Mouse (Mus musculus): ENCODE results near the gene Chkb.
"Not testable (repeated sequence)": the region's sequence is repeated elsewhere in the genome, so short reads cannot be mapped to it uniquely, and the experiment has no call there.

Gene Chkb

DNA sequence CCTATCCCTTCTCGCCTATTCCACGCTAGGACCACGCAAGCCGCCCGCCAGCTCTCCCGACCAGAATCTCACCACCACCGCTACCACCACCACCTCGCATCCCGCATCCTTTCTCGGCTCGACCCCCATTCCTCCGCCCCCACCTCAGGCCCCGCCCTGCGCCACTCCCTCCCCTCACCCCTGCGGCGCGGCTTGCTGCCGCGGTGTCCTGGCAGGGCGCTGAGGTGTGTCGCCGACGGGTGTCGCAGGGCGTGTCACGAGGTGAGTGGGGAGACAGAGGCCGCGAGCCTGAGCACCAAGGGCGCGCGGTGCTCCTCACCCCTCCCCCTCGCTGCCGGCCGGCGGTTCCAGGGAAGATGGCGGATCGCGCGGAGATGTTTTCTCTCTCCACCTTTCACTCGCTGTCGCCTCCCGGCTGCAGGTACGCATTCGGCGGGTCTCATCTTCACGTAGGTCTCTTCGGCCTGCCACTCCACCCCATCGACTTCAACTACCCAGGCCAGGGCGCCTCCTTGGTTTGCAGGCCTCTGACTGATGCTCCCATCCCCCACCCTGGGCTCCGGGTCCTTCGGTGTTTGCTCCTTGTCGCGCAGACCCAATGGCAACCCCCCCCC is 24.3 kb upstream of the Chkb start, which contains the start of gene Mapk8ip2:
Mapk8ip2 (plus strand) TSS at position 49 of the 614 bp plus-strand sequence.
- in situ Hi-C loops (cut with MboI, MseI) = no loop called here

DNA sequence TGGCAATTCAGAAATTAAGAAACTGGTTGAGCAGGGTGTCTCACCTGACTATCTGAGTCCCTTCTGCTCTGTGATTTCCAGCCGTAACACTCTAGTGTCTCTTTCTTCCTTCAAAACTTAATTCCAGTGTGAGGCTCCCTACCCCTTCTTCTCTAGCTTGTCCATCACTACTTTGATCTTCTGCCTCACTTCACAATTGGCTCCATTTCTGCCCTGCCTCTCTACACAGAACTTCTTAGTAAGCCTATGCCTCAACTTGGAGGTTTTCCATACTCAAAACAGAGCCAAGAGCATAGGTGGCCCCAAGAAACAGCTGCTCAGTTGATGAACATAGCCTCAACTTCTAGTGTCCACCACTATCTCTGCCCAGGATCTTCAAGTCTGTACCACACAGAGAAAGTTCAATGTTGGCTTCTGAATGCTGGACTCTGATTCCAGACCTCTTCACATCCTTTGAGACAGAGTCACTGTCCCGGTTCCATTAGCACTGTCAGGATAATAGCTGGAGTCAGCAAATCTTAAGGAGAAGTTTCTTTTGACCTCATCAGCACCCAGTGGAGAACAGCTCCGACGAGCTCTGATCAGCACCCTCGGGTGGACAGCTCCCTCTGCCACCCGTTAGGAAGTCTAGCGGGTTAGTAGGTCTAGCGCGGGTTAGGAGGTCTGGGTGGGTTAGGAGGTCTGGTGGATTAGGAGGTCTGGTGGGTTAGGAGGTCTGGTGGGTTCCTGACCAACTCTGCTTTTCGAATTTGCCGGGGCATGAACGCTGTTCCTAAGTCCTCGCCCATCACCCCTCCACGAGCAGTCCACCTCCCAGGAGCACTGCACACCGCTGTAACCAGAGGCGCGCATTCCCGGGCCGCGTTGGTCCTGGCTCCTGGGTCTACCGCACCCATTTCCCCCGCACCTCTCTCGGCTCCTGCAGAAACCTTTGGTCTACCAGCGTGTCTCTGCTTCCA is 23.5 kb upstream of the Chkb start:
- in situ Hi-C loops (cut with MboI, MseI) = no loop called here

GRCm38 (mm10) chr15:89442486-89443070 is 12.9 kb upstream of the Chkb start:
- in situ Hi-C loops (cut with MboI, MseI) = no loop called here

- in situ Hi-C loops (cut with MboI, MseI) = no loop called here
Observed at GRCm38 (mm10) chr15:89435878-89436277, 6.2 kb upstream of the Chkb start.

- in situ Hi-C loops (cut with MboI, MseI) = no loop called here
Observed at GRCm38 (mm10) chr15:89434136-89434535, 4.4 kb upstream of the Chkb start.

- in situ Hi-C loops (cut with MboI, MseI) = no loop called here
Observed at GRCm38 (mm10) chr15:89432946-89433345, 3.2 kb upstream of the Chkb start.

GRCm38 (mm10) chr15:89431806-89432205 is 2.1 kb upstream of the Chkb start:
- in situ Hi-C loops (cut with MboI, MseI) = no loop called here

DNA sequence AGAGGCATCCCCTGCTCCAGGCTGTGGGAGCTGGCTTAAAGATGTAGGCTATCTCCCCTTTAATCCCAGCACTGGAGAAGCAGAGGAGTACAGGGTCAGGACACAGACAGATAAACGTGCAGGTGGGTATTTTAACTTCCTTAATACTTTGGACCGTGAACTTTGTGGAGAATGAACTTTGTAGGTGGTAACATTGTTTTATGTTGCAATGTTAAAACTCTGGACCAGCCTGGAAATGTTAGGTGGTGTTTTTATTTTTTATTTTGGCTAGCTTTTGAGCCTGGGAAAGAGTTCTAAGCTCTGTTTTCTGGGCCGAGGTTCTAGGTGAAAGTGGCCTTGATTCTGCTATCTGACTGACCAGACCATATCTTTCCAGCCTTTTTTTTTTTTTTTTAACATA is 1.6 kb upstream of the Chkb start:
- in situ Hi-C loops (cut with MboI, MseI) = no loop called here

DNA sequence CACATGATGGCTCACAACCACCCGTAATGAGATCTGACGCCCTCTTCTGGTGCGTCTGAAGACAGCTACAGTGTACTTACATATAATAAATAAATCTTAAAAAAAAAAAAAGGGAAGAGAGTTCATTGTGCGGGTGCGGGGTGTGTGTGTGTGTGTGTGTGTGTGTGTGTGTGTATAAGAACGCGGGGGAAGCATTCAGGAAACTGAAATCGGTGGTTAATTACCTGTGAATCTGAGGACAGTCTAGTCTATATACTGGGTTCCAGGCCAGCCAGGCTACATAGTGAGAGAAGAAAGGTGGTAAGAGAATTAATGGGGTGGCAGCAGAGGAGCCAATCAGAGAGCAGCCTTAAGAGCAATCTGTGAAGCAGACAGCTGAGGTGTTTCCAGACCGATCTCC is 1.1 kb upstream of the Chkb start:
- in situ Hi-C loops (cut with MboI, MseI) = not testable (repeated sequence)

- in situ Hi-C loops (cut with MboI, MseI) = no loop called here
Observed at GRCm38 (mm10) chr15:89430341-89430740, 633 bp upstream of the Chkb start.

DNA sequence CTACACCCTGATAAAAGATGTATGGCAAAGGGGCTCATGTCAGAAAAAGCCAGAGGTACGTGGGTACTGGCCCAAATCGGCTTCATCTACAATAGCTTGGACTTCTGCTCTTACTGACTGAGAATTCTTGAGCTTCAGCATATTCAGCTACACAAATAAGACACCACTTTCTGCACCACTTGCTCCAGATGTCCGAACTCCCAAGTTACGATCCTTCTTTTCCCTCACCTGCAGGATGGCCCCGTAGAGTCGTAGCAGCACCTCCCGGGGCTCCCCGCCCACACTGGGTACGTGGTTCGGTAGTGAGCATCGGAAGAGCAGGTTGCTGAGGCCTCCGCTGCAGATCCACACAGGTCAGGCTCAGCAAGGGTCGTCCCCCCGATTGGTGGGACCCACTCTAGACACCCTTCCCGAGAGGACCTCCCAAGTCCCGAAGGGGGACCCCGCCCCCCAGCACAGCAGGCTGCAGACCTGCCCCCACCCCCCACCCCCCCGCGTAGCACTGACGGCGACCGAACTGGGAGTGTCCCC is 822 bp downstream of the Chkb start:
- in situ Hi-C loops (cut with MboI, MseI) = no loop called here

GRCm38 (mm10) chr15:89428136-89428790 is 1.4 kb downstream of the Chkb start:
- in situ Hi-C loops (cut with MboI, MseI) = no loop called here

DNA sequence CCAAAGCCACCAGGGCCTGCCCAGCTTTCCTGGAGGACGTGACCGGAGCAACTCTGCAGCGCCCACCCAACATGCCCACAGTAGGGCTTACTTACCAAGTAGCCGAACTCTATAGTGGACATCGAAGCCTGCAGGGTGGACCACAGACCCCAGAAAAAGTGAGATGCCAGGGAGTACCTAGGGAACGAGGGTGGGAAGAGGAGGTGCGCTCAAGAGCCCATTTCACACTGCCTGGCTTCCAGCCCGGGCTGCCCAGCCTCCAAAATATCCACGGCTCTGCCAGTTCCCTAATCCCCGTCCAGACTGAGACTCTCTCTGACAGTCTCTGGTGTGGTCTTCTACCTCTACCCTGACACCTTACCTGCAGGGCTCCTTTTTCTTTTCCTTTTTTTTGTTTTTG is 3.0 kb downstream of the Chkb start:
- in situ Hi-C loops (cut with MboI, MseI) = no loop called here

- in situ Hi-C loops (cut with MboI, MseI) = no loop called here
Observed at GRCm38 (mm10) chr15:89425711-89426121, 4.0 kb downstream of the Chkb start, which contains the start of gene Cpt1b. Gene Cpt1b, minus strand, starts transcription at chr15:89425863.

- in situ Hi-C loops (cut with MboI, MseI) = no loop called here
Observed at GRCm38 (mm10) chr15:89424621-89425020, 5.1 kb downstream of the Chkb start.

DNA sequence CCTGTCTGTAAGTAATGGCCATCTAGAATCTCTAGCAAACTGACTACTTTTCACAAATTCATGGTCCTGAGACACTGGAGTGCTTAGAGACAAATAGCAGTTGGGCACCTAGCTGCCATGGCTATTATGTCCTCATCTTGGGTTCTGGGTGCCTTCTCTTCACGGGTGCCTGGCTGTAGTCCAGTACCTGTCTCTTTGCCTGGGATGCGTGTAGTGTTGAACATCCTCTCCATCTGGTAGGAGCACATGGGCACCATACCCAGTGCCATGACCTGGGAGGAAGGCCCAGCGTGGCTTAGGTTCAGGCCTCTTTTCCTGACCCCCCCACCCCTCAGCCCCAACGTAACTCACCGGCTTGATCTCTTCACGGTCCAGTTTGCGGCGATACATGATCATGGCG is 7.8 kb downstream of the Chkb start:
- in situ Hi-C loops (cut with MboI, MseI) = no loop called here

GRCm38 (mm10) chr15:89415282-89415681 is 14.4 kb downstream of the Chkb start:
- in situ Hi-C loops (cut with MboI, MseI) = no loop called here

GRCm38 (mm10) chr15:89410118-89410517 is 19.6 kb downstream of the Chkb start, which contains the start of gene Syce3:
Gene Syce3, minus strand, starts transcription at chr15:89410503.
- in situ Hi-C loops (cut with MboI, MseI) = no loop called here

DNA sequence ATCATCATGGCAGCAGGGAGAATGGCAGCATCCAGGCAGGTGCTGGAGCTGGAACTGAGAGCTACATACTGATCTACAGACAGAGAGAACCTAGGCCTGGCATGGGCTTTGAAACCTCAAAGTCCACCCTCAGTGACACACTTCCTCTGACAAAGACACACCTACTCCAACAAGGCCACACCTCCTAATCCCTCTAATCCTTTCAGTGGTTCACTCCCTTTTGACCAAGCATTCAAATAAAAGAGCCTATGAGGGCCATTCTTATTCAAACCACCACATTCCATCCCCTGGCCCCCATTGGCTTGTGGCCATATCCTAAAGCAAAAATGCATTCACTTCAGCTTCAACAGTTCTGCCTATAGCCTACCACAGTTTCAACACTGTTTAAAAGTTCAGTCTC is 23.0 kb downstream of the Chkb start:
- in situ Hi-C loops (cut with MboI, MseI) = no loop called here

DNA sequence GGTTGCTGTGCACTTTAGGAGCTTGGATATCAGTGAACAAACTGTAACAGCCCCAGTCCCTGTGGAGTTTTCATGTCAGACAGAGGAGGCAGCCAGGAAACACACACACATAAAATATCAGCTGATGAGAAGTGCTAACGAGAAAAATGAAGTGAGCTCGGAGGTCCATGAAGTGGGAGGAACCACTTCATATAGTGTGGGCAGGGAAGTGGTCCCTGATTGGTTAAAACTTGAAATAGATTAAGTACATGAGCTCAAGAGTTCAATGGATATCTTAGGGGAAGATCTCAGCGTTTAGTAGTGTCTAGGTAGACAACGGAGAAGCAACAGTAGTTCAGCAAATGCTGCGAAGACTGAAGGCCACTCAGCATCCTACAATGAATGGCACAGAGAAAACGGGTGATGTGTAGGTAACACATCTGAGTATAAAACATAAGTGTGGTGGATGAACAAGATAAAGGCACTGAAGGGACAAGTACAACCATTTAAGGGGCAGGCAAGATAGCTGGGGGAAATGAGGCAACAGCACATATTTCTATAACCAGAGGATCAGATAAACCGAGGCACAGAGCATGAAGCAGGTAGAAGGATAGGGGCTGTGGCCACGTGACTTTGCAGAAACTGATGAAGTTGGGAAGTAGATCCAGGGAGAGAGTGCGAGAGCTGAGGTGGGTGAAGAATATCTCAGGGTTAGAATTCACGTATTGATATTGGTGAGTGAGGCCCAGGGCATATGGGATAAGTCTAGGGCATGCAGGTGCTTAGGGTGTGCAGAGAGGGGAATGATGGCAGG is 24.7 kb downstream of the Chkb start:
- in situ Hi-C loops (cut with MboI, MseI) = no loop called here

- in situ Hi-C loops (cut with MboI, MseI) = no loop called here
Observed at GRCm38 (mm10) chr15:89402471-89402870, 27.2 kb downstream of the Chkb start.

Data from regulatory T cell (primary cell).